Mouse (Mus musculus): ENCODE results near the gene Ankrd55. TPM values are rescaled to one million over a fixed set of nuclear protein-coding genes. Genes with fewer than 3 reads are reported as not detected.

Gene Ankrd55
- polyA plus RNA-seq, 1 experiment from 2014 or later, result 0.08 TPM

GRCm38 (mm10) chr13:112340761-112341160 is 52.5 kb downstream of the Ankrd55 start:
- Histone ChIP-seq H3K36me3 (ENCODE audit: control insufficient read depth, insufficient read depth, low read length) (no peaks in the 10 kb centered on the region), H3K4me1 (replicated peaks; ENCODE audit: control insufficient read depth, insufficient read depth) (peaks cover 3% of the 10 kb centered on the region; the same call in 1 of the 2 replicates), H3K4me2 (replicated peaks; ENCODE audit: low read depth) (no peak overlapping the region), H3K9ac (ENCODE audit: low read length) (no peak overlapping the region), H3K27ac (replicated peaks) (no peak overlapping the region; the same call in 1 of the 2 replicates), H3K4me3 (ENCODE audit: low read depth, low read length) (no peak overlapping the region), H3K9me3 (ENCODE audit: control insufficient read depth, low read length) (no peaks in the 10 kb centered on the region), H3K27me3 (ENCODE audit: control insufficient read depth, insufficient read depth, low read length) (no peaks in the 10 kb centered on the region)
- no peak for ATAC-seq (ENCODE audit: low FRiP score, low TSS enrichment)
- DNase-seq (ENCODE audit: low spot score), result no peak
- WGBS, result 68% methylated on average over 6 of the region's 6 CpGs
- TF ChIP-seq EP300 (optimal IDR thresholded peaks at IDR 0.05) (no peak), CTCF (IDR thresholded peaks at IDR 0.05; ENCODE audit: low read depth) (no peak)

- Histone ChIP-seq H3K4me3 (ENCODE audit: low read depth, low read length) (no peak overlapping the region), H3K27ac (replicated peaks) (no peak overlapping the region), H3K9me3 (ENCODE audit: control insufficient read depth, low read length) (no peaks in the 10 kb centered on the region), H3K4me1 (replicated peaks; ENCODE audit: control insufficient read depth, insufficient read depth) (0 out of 2 replicates have a peak, but pooled peaks cover 5% of the 10 kb centered on the region), H3K9ac (ENCODE audit: low read length) (no peak overlapping the region), H3K27me3 (ENCODE audit: control insufficient read depth, insufficient read depth, low read length) (no peaks in the 10 kb centered on the region), H3K4me2 (replicated peaks; ENCODE audit: low read depth) (no peak overlapping the region), H3K36me3 (ENCODE audit: control insufficient read depth, insufficient read depth, low read length) (no peaks in the 10 kb centered on the region)
- DNase-seq (ENCODE audit: low spot score), result peak; percentile 43
- TF ChIP-seq EP300 (optimal IDR thresholded peaks at IDR 0.05) (no peak), CTCF (IDR thresholded peaks at IDR 0.05; ENCODE audit: low read depth) (no peak)
- 56% methylated on average over 5 of the region's 5 CpGs for WGBS
- ATAC-seq (ENCODE audit: low FRiP score, low TSS enrichment), result peak; percentile 70
Measured at GRCm38 (mm10) chr13:112342971-112343627, 54.8 kb downstream of the Ankrd55 start.

GRCm38 (mm10) chr13:112343628-112344009 is 55.4 kb downstream of the Ankrd55 start:
- H3K9me3 ChIP-seq (ENCODE audit: control insufficient read depth, low read length), result no peaks in the 10 kb centered on the region
- no peak overlapping the region for H3K4me3 ChIP-seq (ENCODE audit: low read depth, low read length)
- 0 out of 2 replicates have a peak, but pooled peaks cover 5% of the 10 kb centered on the region for H3K4me1 ChIP-seq (replicated peaks; ENCODE audit: control insufficient read depth, insufficient read depth)
- no peak overlapping the region for H3K27ac ChIP-seq (replicated peaks)
- no peak for TF ChIP-seq CTCF (IDR thresholded peaks at IDR 0.05; ENCODE audit: low read depth)
- no peak for TF ChIP-seq EP300 (optimal IDR thresholded peaks at IDR 0.05)
- H3K4me2 ChIP-seq (replicated peaks; ENCODE audit: low read depth), result no peak overlapping the region
- no peak overlapping the region for H3K9ac ChIP-seq (ENCODE audit: low read length)
- DNase-seq (ENCODE audit: low spot score), result no peak
- no peak for ATAC-seq (ENCODE audit: low FRiP score, low TSS enrichment)
- H3K27me3 ChIP-seq (ENCODE audit: control insufficient read depth, insufficient read depth, low read length), result no peaks in the 10 kb centered on the region
- 66% methylated on average over 5 of the region's 5 CpGs for WGBS
- no peaks in the 10 kb centered on the region for H3K36me3 ChIP-seq (ENCODE audit: control insufficient read depth, insufficient read depth, low read length)

- 80% methylated on average over 8 of the region's 8 CpGs for WGBS
- Histone ChIP-seq H3K9me3 (ENCODE audit: control insufficient read depth, low read length) (no peaks in the 10 kb centered on the region), H3K4me2 (replicated peaks; ENCODE audit: low read depth) (no peak overlapping the region), H3K9ac (ENCODE audit: low read length) (no peak overlapping the region), H3K27me3 (ENCODE audit: control insufficient read depth, insufficient read depth, low read length) (no peaks in the 10 kb centered on the region), H3K36me3 (ENCODE audit: control insufficient read depth, insufficient read depth, low read length) (no peaks in the 10 kb centered on the region), H3K4me3 (ENCODE audit: low read depth, low read length) (no peak overlapping the region), H3K27ac (replicated peaks) (no peak overlapping the region), H3K4me1 (replicated peaks; ENCODE audit: control insufficient read depth, insufficient read depth) (0 out of 2 replicates have a peak, but pooled peaks cover 5% of the 10 kb centered on the region)
- TF ChIP-seq CTCF (IDR thresholded peaks at IDR 0.05; ENCODE audit: low read depth) (no peak), EP300 (optimal IDR thresholded peaks at IDR 0.05) (no peak)
- no peak for ATAC-seq (ENCODE audit: low FRiP score, low TSS enrichment)
- no peak for DNase-seq (ENCODE audit: low spot score)
Measured at GRCm38 (mm10) chr13:112344270-112344864, 56.1 kb downstream of the Ankrd55 start.

GRCm38 (mm10) chr13:112345542-112345941 is 57.3 kb downstream of the Ankrd55 start:
- no peak overlapping the region for H3K27ac ChIP-seq (replicated peaks)
- H3K4me2 ChIP-seq (replicated peaks; ENCODE audit: low read depth), result no peak overlapping the region
- no peak overlapping the region for H3K4me3 ChIP-seq (ENCODE audit: low read depth, low read length)
- no peak for TF ChIP-seq CTCF (IDR thresholded peaks at IDR 0.05; ENCODE audit: low read depth)
- TF ChIP-seq EP300 (optimal IDR thresholded peaks at IDR 0.05), result no peak
- H3K9me3 ChIP-seq (ENCODE audit: control insufficient read depth, low read length), result no peaks in the 10 kb centered on the region
- DNase-seq (ENCODE audit: low spot score) (no peak), ATAC-seq (ENCODE audit: low FRiP score, low TSS enrichment) (no peak)
- 0 out of 2 replicates have a peak, but pooled peaks cover 2% of the 10 kb centered on the region for H3K4me1 ChIP-seq (replicated peaks; ENCODE audit: control insufficient read depth, insufficient read depth)
- no peak overlapping the region for H3K9ac ChIP-seq (ENCODE audit: low read length)
- no peaks in the 10 kb centered on the region for H3K27me3 ChIP-seq (ENCODE audit: control insufficient read depth, insufficient read depth, low read length)
- H3K36me3 ChIP-seq (ENCODE audit: control insufficient read depth, insufficient read depth, low read length), result no peaks in the 10 kb centered on the region
- WGBS, result 50% methylated on average over 2 of the region's 2 CpGs

- no peaks in the 10 kb centered on the region for H3K9me3 ChIP-seq (ENCODE audit: control insufficient read depth, low read length)
- no peak overlapping the region for H3K27ac ChIP-seq (replicated peaks)
- H3K36me3 ChIP-seq (ENCODE audit: control insufficient read depth, insufficient read depth, low read length), result no peaks in the 10 kb centered on the region
- no peak for TF ChIP-seq CTCF (IDR thresholded peaks at IDR 0.05; ENCODE audit: low read depth)
- TF ChIP-seq EP300 (optimal IDR thresholded peaks at IDR 0.05), result no peak
- DNase-seq (ENCODE audit: low spot score) (no peak), ATAC-seq (ENCODE audit: low FRiP score, low TSS enrichment) (no peak)
- no peak overlapping the region for H3K4me2 ChIP-seq (replicated peaks; ENCODE audit: low read depth)
- 77% methylated on average over 11 of the region's 11 CpGs for WGBS
- H3K9ac ChIP-seq (ENCODE audit: low read length), result no peak overlapping the region
- H3K4me1 ChIP-seq (replicated peaks; ENCODE audit: control insufficient read depth, insufficient read depth), result 0 out of 2 replicates have a peak, but pooled peaks cover 2% of the 10 kb centered on the region
- no peak overlapping the region for H3K4me3 ChIP-seq (ENCODE audit: low read depth, low read length)
- H3K27me3 ChIP-seq (ENCODE audit: control insufficient read depth, insufficient read depth, low read length), result no peaks in the 10 kb centered on the region
Measured at GRCm38 (mm10) chr13:112346031-112346430, 57.8 kb downstream of the Ankrd55 start.
